Mouse (Mus musculus): ENCODE measurements at regions not wholly inside any gene's neighbourhood (a gene's known extent, or its start where the extent isn't known, plus 50 kb on each side); places are given as distances from the start of the nearest gene placed in this dataset.
A peak's percentile ranks its signal among the peaks of the same experiment; 100 is the strongest.

- DNase-seq, result no peak
Measured at GRCm38 (mm10) chr7:68945886-68946863, 197.1 kb upstream of the Arrdc4 start.

- no peak for DNase-seq
Measured at GRCm38 (mm10) chr7:68930627-68931334, 181.7 kb upstream of the Arrdc4 start.

GRCm38 (mm10) chr7:68929669-68930068 is 180.6 kb upstream of the Arrdc4 start:
- DNase-seq, result no peak

- DNase-seq, result no peak
Measured at GRCm38 (mm10) chr7:68925640-68926039, 176.6 kb upstream of the Arrdc4 start.

GRCm38 (mm10) chr7:68918632-68919435 is 169.8 kb upstream of the Arrdc4 start:
- DNase-seq, result no peak

GRCm38 (mm10) chr7:68917876-68918200 is 168.8 kb upstream of the Arrdc4 start:
- DNase-seq, result no peak

GRCm38 (mm10) chr7:68917137-68917875 is 168.3 kb upstream of the Arrdc4 start:
- no peak for DNase-seq

GRCm38 (mm10) chr7:68915976-68916375 is 166.9 kb upstream of the Arrdc4 start:
- DNase-seq, result peak; percentile 38 to 62

GRCm38 (mm10) chr7:68914344-68914743 is 165.3 kb upstream of the Arrdc4 start:
- DNase-seq, result peak; percentile 34 to 51

- DNase-seq, result no peak
Measured at GRCm38 (mm10) chr7:68911989-68912655, 163.1 kb upstream of the Arrdc4 start.

- DNase-seq, result no peak
Measured at GRCm38 (mm10) chr7:68911562-68911961, 162.5 kb upstream of the Arrdc4 start.

- DNase-seq, result no peak
Measured at GRCm38 (mm10) chr7:68909694-68910093, 160.7 kb upstream of the Arrdc4 start.

GRCm38 (mm10) chr7:68908401-68908834 is 159.4 kb upstream of the Arrdc4 start:
- DNase-seq, result no peak

GRCm38 (mm10) chr7:68907867-68908266 is 158.8 kb upstream of the Arrdc4 start:
- no peak for DNase-seq

- no peak for DNase-seq
Measured at GRCm38 (mm10) chr7:68906771-68907395, 157.8 kb upstream of the Arrdc4 start.

- DNase-seq, result peak; percentile 11 to 22
Measured at GRCm38 (mm10) chr7:68905793-68906192, 156.8 kb upstream of the Arrdc4 start.

GRCm38 (mm10) chr7:68886173-68886572 is 137.1 kb upstream of the Arrdc4 start:
- DNase-seq, result no peak

GRCm38 (mm10) chr7:68873008-68873407 is 124.0 kb upstream of the Arrdc4 start:
- no peak for DNase-seq

GRCm38 (mm10) chr7:68864322-68865031 is 115.4 kb upstream of the Arrdc4 start:
- no peak for DNase-seq

- DNase-seq, result no peak
Measured at GRCm38 (mm10) chr7:68858471-68859210, 109.6 kb upstream of the Arrdc4 start.
